Mouse (Mus musculus): ENCODE results near the gene Cd47.

The Cd47 gene

DNA sequence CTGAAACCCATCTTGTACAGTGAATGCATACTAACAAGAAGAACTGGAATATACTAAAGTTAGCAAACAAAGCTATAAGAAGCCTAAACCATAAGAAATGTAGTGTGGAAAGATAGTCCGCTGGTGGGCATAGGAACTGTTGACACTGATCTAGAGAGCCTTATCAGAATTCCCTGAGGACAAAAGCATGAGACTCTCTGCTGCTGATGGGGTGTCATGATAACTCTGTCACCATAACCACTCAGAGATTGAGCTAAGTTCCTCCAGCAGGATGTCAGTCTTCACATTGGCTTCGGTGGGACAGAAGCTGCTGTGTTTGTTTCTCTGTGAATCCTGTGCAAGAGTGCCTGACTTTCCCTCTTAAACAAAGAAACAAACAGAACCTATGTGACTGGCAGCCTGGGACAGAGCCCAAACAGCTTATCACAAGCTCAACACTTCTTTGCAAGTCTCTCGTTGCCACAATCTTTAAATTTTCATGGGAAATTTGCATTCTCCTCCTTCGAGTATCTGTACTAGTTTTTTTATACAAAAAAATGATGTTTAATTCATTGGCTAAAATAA lies 33.9 kb downstream of the Cd47 start:
- no peaks in the 10 kb centered on the region; the same call in 1 of the 2 replicates for H3K27me3 ChIP-seq (ENCODE audit: insufficient read depth, low read length)
- H3K4me1 ChIP-seq (replicated peaks; ENCODE audit: low read depth, low read length): peaks cover 11% of the 10 kb centered on the region
- no peaks in the 10 kb centered on the region for H3K9me3 ChIP-seq (ENCODE audit: low read length)
- H3K36me3 ChIP-seq (ENCODE audit: insufficient read depth, low read length): no peaks in the 10 kb centered on the region
- no peak overlapping the region for H3K4me3 ChIP-seq (replicated peaks; ENCODE audit: low read length)
- TF ChIP-seq NANOG (IDR thresholded peaks at IDR 0.05; ENCODE audit: borderline replicate concordance, low read length) (no peak), CTCF (conservative IDR thresholded peaks at IDR 0.05; ENCODE audit: low read length) (no peak)

DNA sequence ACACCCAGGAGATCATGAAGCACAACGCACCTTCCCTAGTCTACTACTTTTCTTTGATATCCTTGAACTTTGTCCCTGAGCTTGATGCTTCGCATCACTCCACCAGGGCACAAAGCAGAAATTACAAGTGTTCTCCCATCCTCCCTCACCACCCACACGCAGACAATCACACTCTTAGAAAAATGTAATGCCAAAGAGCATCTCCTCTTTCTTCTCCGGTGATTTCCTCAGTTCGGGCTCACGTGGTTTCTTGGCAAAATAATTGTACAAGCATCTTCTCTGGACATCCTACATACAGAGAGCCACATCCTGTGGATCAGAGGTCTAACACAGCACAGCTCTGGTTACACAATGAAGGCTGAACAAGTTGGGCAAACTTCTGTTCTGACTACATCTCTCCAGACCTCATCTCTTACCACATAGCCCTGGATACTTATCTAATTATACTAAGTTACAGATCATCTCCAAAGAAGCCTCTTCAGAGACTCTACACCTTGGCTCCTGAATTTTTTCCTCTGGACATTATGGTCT lies 36.4 kb downstream of the Cd47 start:
- no peaks in the 10 kb centered on the region for H3K36me3 ChIP-seq (ENCODE audit: insufficient read depth, low read length)
- TF ChIP-seq CTCF (conservative IDR thresholded peaks at IDR 0.05; ENCODE audit: low read length) (no peak), POU5F1 (IDR thresholded peaks at IDR 0.05; ENCODE audit: borderline replicate concordance, low read length) (no peak), NANOG (IDR thresholded peaks at IDR 0.05; ENCODE audit: borderline replicate concordance, low read length) (no peak)
- no peaks in the 10 kb centered on the region for H3K9me3 ChIP-seq (ENCODE audit: low read length)
- H3K4me1 ChIP-seq (replicated peaks; ENCODE audit: low read depth, low read length): peaks cover 23% of the 10 kb centered on the region
- H3K27me3 ChIP-seq (ENCODE audit: insufficient read depth, low read length): no peaks in the 10 kb centered on the region; the same call in 1 of the 2 replicates
- H3K4me3 ChIP-seq (replicated peaks; ENCODE audit: low read length): no peak overlapping the region

DNA sequence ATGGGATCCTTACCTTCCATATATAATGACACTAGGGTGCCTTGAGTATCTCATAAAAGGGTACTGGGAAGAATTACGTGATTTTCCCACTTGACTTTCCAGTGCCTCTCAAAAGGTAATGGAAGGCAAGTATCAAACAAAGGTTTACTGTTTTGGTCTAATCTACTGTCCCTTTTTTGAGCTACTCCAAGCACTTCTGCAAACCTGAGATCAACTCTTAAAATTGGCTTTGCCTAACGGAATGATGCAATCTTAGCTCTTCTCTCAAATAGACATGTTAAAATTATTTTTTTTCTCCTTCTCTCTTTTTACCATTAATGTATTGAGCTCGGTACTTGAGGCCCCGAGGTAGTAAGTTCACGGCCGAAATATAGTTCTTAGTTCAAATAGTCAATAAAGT lies 38.6 kb downstream of the Cd47 start:
- H3K9me3 ChIP-seq (ENCODE audit: low read length): no peaks in the 10 kb centered on the region
- no peaks in the 10 kb centered on the region; the same call in 1 of the 2 replicates for H3K27me3 ChIP-seq (ENCODE audit: insufficient read depth, low read length)
- TF ChIP-seq NANOG (IDR thresholded peaks at IDR 0.05; ENCODE audit: borderline replicate concordance, low read length) (no peak), CTCF (conservative IDR thresholded peaks at IDR 0.05; ENCODE audit: low read length) (no peak), POU5F1 (IDR thresholded peaks at IDR 0.05; ENCODE audit: borderline replicate concordance, low read length) (no peak)
- H3K4me3 ChIP-seq (replicated peaks; ENCODE audit: low read length): no peak overlapping the region
- H3K4me1 ChIP-seq (replicated peaks; ENCODE audit: low read depth, low read length): peaks cover 23% of the 10 kb centered on the region
- no peaks in the 10 kb centered on the region for H3K36me3 ChIP-seq (ENCODE audit: insufficient read depth, low read length)

- Histone ChIP-seq H3K4me1 (replicated peaks; ENCODE audit: low read depth, low read length) (peaks cover 23% of the 10 kb centered on the region), H3K4me3 (replicated peaks; ENCODE audit: low read length) (0 out of 2 replicates have a peak overlapping the region, but pooled peaks have one; percentile 8), H3K36me3 (ENCODE audit: insufficient read depth, low read length) (no peaks in the 10 kb centered on the region), H3K9me3 (ENCODE audit: low read length) (no peaks in the 10 kb centered on the region), H3K27me3 (ENCODE audit: insufficient read depth, low read length) (no peaks in the 10 kb centered on the region; the same call in 1 of the 2 replicates)
- no peak; the same call in 1 of the 2 replicates for TF ChIP-seq NANOG (IDR thresholded peaks at IDR 0.05; ENCODE audit: borderline replicate concordance, low read length)
These were observed 39.6 kb downstream of the Cd47 start for GRCm38 (mm10) chr16:49839681-49840535.

DNA sequence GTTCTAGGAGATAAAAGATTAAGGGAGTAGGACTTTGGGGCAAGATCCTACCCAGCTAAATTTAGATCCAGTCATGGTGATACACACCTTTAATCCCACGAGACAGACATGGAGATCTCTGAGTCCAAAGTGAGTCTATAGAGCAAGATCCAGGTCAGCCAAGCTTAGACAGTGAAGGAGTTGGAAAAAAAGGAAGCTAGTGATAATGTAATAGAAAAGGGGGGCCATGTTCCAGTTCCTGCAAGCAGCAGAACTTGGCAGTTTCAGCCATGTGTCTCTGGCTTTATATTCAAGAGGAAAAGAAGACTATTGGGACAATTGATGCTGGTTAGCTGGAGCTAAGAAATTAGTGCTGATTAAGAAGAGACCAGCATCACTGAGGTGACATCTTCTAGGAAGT lies 43.4 kb downstream of the Cd47 start:
- Histone ChIP-seq H3K4me3 (replicated peaks; ENCODE audit: low read length) (no peak overlapping the region), H3K27me3 (ENCODE audit: insufficient read depth, low read length) (0 out of 2 replicates have a peak, but pooled peaks cover 6% of the 10 kb centered on the region), H3K36me3 (ENCODE audit: insufficient read depth, low read length) (no peaks in the 10 kb centered on the region), H3K4me1 (replicated peaks; ENCODE audit: low read depth, low read length) (peaks cover 17% of the 10 kb centered on the region), H3K9me3 (ENCODE audit: low read length) (no peaks in the 10 kb centered on the region)
- TF ChIP-seq NANOG (IDR thresholded peaks at IDR 0.05; ENCODE audit: borderline replicate concordance, low read length) (no peak), CTCF (conservative IDR thresholded peaks at IDR 0.05; ENCODE audit: low read length) (no peak), POU5F1 (IDR thresholded peaks at IDR 0.05; ENCODE audit: borderline replicate concordance, low read length) (no peak)

- no peaks in the 10 kb centered on the region for H3K36me3 ChIP-seq (ENCODE audit: insufficient read depth, low read length)
- no peaks in the 10 kb centered on the region for H3K9me3 ChIP-seq (ENCODE audit: low read length)
- TF ChIP-seq NANOG (IDR thresholded peaks at IDR 0.05; ENCODE audit: borderline replicate concordance, low read length) (no peak), CTCF (conservative IDR thresholded peaks at IDR 0.05; ENCODE audit: low read length) (no peak)
- H3K4me1 ChIP-seq (replicated peaks; ENCODE audit: low read depth, low read length): no peaks in the 10 kb centered on the region
- H3K27me3 ChIP-seq (ENCODE audit: insufficient read depth, low read length): 0 out of 2 replicates have a peak, but pooled peaks cover 8% of the 10 kb centered on the region
- H3K4me3 ChIP-seq (replicated peaks; ENCODE audit: low read length): no peak overlapping the region
These were observed 47.1 kb downstream of the Cd47 start for GRCm38 (mm10) chr16:49847224-49848003.

GRCm38 (mm10) chr16:49848651-49849050 lies 48.3 kb downstream of the Cd47 start:
- no peak overlapping the region for H3K4me3 ChIP-seq (replicated peaks; ENCODE audit: low read length)
- no peak for TF ChIP-seq POU5F1 (IDR thresholded peaks at IDR 0.05; ENCODE audit: borderline replicate concordance, low read length)
- TF ChIP-seq NANOG (IDR thresholded peaks at IDR 0.05; ENCODE audit: borderline replicate concordance, low read length): no peak
- TF ChIP-seq CTCF (conservative IDR thresholded peaks at IDR 0.05; ENCODE audit: low read length): no peak
- no peaks in the 10 kb centered on the region for H3K36me3 ChIP-seq (ENCODE audit: insufficient read depth, low read length)
- H3K9me3 ChIP-seq (ENCODE audit: low read length): no peaks in the 10 kb centered on the region
- no peaks in the 10 kb centered on the region for H3K4me1 ChIP-seq (replicated peaks; ENCODE audit: low read depth, low read length)
- H3K27me3 ChIP-seq (ENCODE audit: insufficient read depth, low read length): peaks cover 11% of the 10 kb centered on the region; the same call in 1 of the 2 replicates

DNA sequence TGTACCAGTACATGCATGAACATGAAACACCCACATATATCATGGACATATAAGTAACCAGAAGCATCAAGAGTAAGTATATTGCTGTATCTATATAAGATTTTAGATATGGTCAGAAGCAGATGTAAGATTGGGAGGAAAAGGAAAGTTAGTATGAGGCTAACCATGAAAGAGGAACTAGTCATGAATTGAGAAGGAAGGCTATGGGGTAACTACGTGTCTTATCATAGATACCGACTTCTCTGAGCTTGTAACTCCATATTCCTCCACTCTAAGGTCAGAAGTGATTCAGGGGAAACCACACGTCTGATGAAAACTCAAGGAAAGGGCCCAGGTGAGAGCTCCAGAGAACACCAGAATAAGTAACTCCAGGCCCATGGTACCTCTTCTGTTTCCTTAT lies 52.6 kb downstream of the Cd47 start:
- H3K4me1 ChIP-seq (replicated peaks; ENCODE audit: low read depth, low read length): peaks cover 16% of the 10 kb centered on the region
- TF ChIP-seq POU5F1 (IDR thresholded peaks at IDR 0.05; ENCODE audit: borderline replicate concordance, low read length) (no peak), CTCF (conservative IDR thresholded peaks at IDR 0.05; ENCODE audit: low read length) (no peak), NANOG (IDR thresholded peaks at IDR 0.05; ENCODE audit: borderline replicate concordance, low read length) (no peak)

More for the DNA sequence above, 52.6 kb downstream of the Cd47 start:
- H3K9me3 ChIP-seq (ENCODE audit: low read length): no peaks in the 10 kb centered on the region
- H3K4me3 ChIP-seq (replicated peaks; ENCODE audit: low read length): no peak overlapping the region
- H3K27me3 ChIP-seq (ENCODE audit: insufficient read depth, low read length): peaks cover 16% of the 10 kb centered on the region; the same call in 1 of the 2 replicates
- no peaks in the 10 kb centered on the region for H3K36me3 ChIP-seq (ENCODE audit: insufficient read depth, low read length)

Measured in E14TG2a.4 (cell line).